Mouse (Mus musculus) liver, embryonic 12.5 days (tissue): ENCODE results near the gene Numbl. TPM values are rescaled to one million over a fixed set of nuclear protein-coding genes. Genes with fewer than 3 reads are reported as not detected.

ENCODE experiments used
- ATAC-seq: fragments of 200-750 bp; cut with Nextera tagmentation; 2 replicates; pipeline ENCODE4 v1.8.0; 2017; ENCODE audit warnings: moderate number of reproducible peaks, mild to moderate bottlenecking, moderate library complexity
- H3K27ac ChIP-seq: fragments of 300-500 bp; sonication (generic); 2 replicates; pipeline ENCODE4 v1.5.1; 2016; ENCODE audit warnings: mild to moderate bottlenecking
- H3K27me3 ChIP-seq: fragments of 300-500 bp; sonication (generic); replicated peaks from 2 replicates; pipeline ENCODE4 v1.6.1; 2016; ENCODE audit warnings: mild to moderate bottlenecking, moderate library complexity
- H3K36me3 ChIP-seq: fragments of 300-500 bp; sonication (generic); 2 replicates; pipeline ENCODE4 v1.6.1; 2016; ENCODE audit warnings: mild to moderate bottlenecking, moderate library complexity
- H3K4me1 ChIP-seq: fragments of 300-500 bp; sonication (generic); 2 replicates; pipeline ENCODE4 v1.6.1; 2016
- H3K4me2 ChIP-seq: fragments of 300-500 bp; sonication (generic); 2 replicates; pipeline ENCODE4 v1.6.1; 2016; ENCODE audit warnings: mild to moderate bottlenecking, moderate library complexity
- H3K4me3 ChIP-seq: fragments of 300-500 bp; sonication (generic); 2 replicates; pipeline ENCODE4 v1.5.1; 2016; ENCODE audit warnings: mild to moderate bottlenecking, moderate library complexity
- H3K9ac ChIP-seq: fragments of 300-500 bp; sonication (generic); 2 replicates; pipeline ENCODE4 v1.6.1; 2016; ENCODE audit warnings: mild to moderate bottlenecking, moderate library complexity
- H3K9me3 ChIP-seq: fragments of 300-500 bp; sonication (generic); replicated peaks from 2 replicates; pipeline ENCODE4 v1.6.1; 2016; ENCODE audit warnings: mild to moderate bottlenecking, moderate library complexity
- WGBS: fragments of 180-500 bp; shearing (Covaris S2); methylation state at CpG from one replicate; pipeline ENCODE4 v1.1.7; 2016; ENCODE audit not compliant: insufficient replicate concordance; 5-methylcytosine and 5-hydroxymethylcytosine counted together
- polyA plus RNA-seq: library from polyadenylated mRNA; unstranded; fragments of >200 nt; fragmentation: Nextera tagmentation; extraction: Ambion mirVana; gene quantifications from 2 replicates; pipeline ENCODE4 v1.2.1, GENCODE M21; 2016

Numbl gene
- polyA plus RNA-seq, 1 experiment from 2014 or later: 3.9 TPM

GRCm38 (mm10) chr7:27311651-27312284 lies 53.5 kb downstream of the Numbl start:
- WGBS: 68% methylated on average over 12 of the region's 12 CpGs
- peaks cover 57% of the 10 kb centered on the region for H3K27me3 ChIP-seq

GRCm38 (mm10) chr7:27314393-27314792 lies 56.2 kb downstream of the Numbl start:
- H3K27ac ChIP-seq: no peak overlapping the region
- peaks cover 14% of the 10 kb centered on the region; the same call in 1 of the 2 replicates for H3K9me3 ChIP-seq
- H3K9ac ChIP-seq: no peak overlapping the region
- ATAC-seq: no peak
- peaks cover 6% of the 10 kb centered on the region for H3K4me1 ChIP-seq
- H3K4me3 ChIP-seq: no peak overlapping the region
- peaks cover 42% of the 10 kb centered on the region for H3K27me3 ChIP-seq
- 82% methylated on average over 3 of the region's 3 CpGs for WGBS
- H3K36me3 ChIP-seq: peaks cover 3% of the 10 kb centered on the region; the same call in 1 of the 2 replicates
- H3K4me2 ChIP-seq: no peak overlapping the region

More at GRCm38 (mm10) chr7:27311651-27312284, 53.5 kb downstream of the Numbl start:
- peaks cover 3% of the 10 kb centered on the region; the same call in 1 of the 2 replicates for H3K36me3 ChIP-seq
- no peak overlapping the region for H3K9ac ChIP-seq
- H3K4me2 ChIP-seq: no peak overlapping the region
- H3K4me1 ChIP-seq: peaks cover 13% of the 10 kb centered on the region
- peaks cover 14% of the 10 kb centered on the region; the same call in 1 of the 2 replicates for H3K9me3 ChIP-seq
- no peak overlapping the region for H3K4me3 ChIP-seq
- no peak for ATAC-seq
- H3K27ac ChIP-seq: no peak overlapping the region

- H3K9me3 ChIP-seq: peaks cover 14% of the 10 kb centered on the region; the same call in 1 of the 2 replicates
- H3K4me2 ChIP-seq: no peak overlapping the region
- no peak overlapping the region for H3K4me3 ChIP-seq
- peaks cover 3% of the 10 kb centered on the region; the same call in 1 of the 2 replicates for H3K36me3 ChIP-seq
- no peaks in the 10 kb centered on the region for H3K4me1 ChIP-seq
- 48% methylated on average over 7 of the region's 7 CpGs for WGBS
- no peak overlapping the region for H3K27ac ChIP-seq
- H3K27me3 ChIP-seq: peaks cover 35% of the 10 kb centered on the region
- no peak overlapping the region for H3K9ac ChIP-seq
- ATAC-seq: no peak
Observed at GRCm38 (mm10) chr7:27315958-27316357, 57.7 kb downstream of the Numbl start.

- ATAC-seq: no peak
- peaks cover 49% of the 10 kb centered on the region for H3K27me3 ChIP-seq
- H3K4me1 ChIP-seq: no peaks in the 10 kb centered on the region
- H3K4me2 ChIP-seq: no peak overlapping the region
- peaks cover 2% of the 10 kb centered on the region; the same call in 1 of the 2 replicates for H3K9me3 ChIP-seq
- H3K9ac ChIP-seq: no peak overlapping the region
- no peak overlapping the region for H3K4me3 ChIP-seq
- no peak overlapping the region for H3K27ac ChIP-seq
- WGBS: 79% methylated on average over 22 of the region's 22 CpGs
- peaks cover 1% of the 10 kb centered on the region; the same call in 1 of the 2 replicates for H3K36me3 ChIP-seq
Observed at GRCm38 (mm10) chr7:27319411-27319810, 61.2 kb downstream of the Numbl start.

GRCm38 (mm10) chr7:27322291-27322690 lies 64.1 kb downstream of the Numbl start:
- H3K27me3 ChIP-seq: peaks cover 78% of the 10 kb centered on the region

GRCm38 (mm10) chr7:27323001-27323400 lies 64.8 kb downstream of the Numbl start:
- WGBS: 77% methylated on average over 5 of the region's 5 CpGs
- no peak overlapping the region for H3K4me3 ChIP-seq

More at GRCm38 (mm10) chr7:27322291-27322690, 64.1 kb downstream of the Numbl start:
- no peak for ATAC-seq
- Histone ChIP-seq H3K9me3 (no peaks in the 10 kb centered on the region), H3K4me3 (no peak overlapping the region), H3K9ac (no peak overlapping the region), H3K27ac (no peak overlapping the region), H3K36me3 (no peaks in the 10 kb centered on the region), H3K4me1 (0 out of 2 replicates have a peak, but pooled peaks cover 5% of the 10 kb centered on the region), H3K4me2 (no peak overlapping the region)
- WGBS: 14% methylated on average over 13 of the region's 13 CpGs

GRCm38 (mm10) chr7:27324161-27324560 lies 65.9 kb downstream of the Numbl start:
- Histone ChIP-seq H3K4me1 (peaks cover 6% of the 10 kb centered on the region; the same call in 1 of the 2 replicates), H3K9me3 (no peaks in the 10 kb centered on the region), H3K27me3 (peaks cover 91% of the 10 kb centered on the region), H3K9ac (no peak overlapping the region), H3K36me3 (no peaks in the 10 kb centered on the region), H3K4me2 (no peak overlapping the region), H3K27ac (no peak overlapping the region), H3K4me3 (no peak overlapping the region)
- 79% methylated on average over 11 of the region's 11 CpGs for WGBS
- ATAC-seq: no peak

More at GRCm38 (mm10) chr7:27323001-27323400, 64.8 kb downstream of the Numbl start:
- H3K36me3 ChIP-seq: no peaks in the 10 kb centered on the region
- peaks cover 82% of the 10 kb centered on the region for H3K27me3 ChIP-seq
- ATAC-seq: no peak
- 0 out of 2 replicates have a peak, but pooled peaks cover 5% of the 10 kb centered on the region for H3K4me1 ChIP-seq
- H3K9me3 ChIP-seq: no peaks in the 10 kb centered on the region
- no peak overlapping the region for H3K9ac ChIP-seq
- H3K4me2 ChIP-seq: no peak overlapping the region
- no peak overlapping the region for H3K27ac ChIP-seq

GRCm38 (mm10) chr7:27324928-27325327 lies 66.7 kb downstream of the Numbl start:
- Histone ChIP-seq H3K27ac (no peak overlapping the region), H3K4me1 (peaks cover 14% of the 10 kb centered on the region), H3K27me3 (peaks cover 93% of the 10 kb centered on the region), H3K9ac (no peak overlapping the region), H3K9me3 (no peaks in the 10 kb centered on the region), H3K4me3 (no peak overlapping the region), H3K36me3 (no peaks in the 10 kb centered on the region), H3K4me2 (no peak overlapping the region)
- no peak for ATAC-seq
- 48% methylated on average over 18 of the region's 20 CpGs for WGBS

- H3K9me3 ChIP-seq: no peaks in the 10 kb centered on the region
- peaks cover 99% of the 10 kb centered on the region for H3K27me3 ChIP-seq
- peaks cover 22% of the 10 kb centered on the region for H3K4me1 ChIP-seq
- peak overlapping the region; percentile 34 for H3K4me2 ChIP-seq
- H3K36me3 ChIP-seq: no peaks in the 10 kb centered on the region
- WGBS: under 1% methylated on average over 24 of the region's 24 CpGs
- H3K4me3 ChIP-seq: peak overlapping the region; percentile 18; the same call in 1 of the 2 replicates
- peak overlapping the region; percentile 32; the same call in 1 of the 2 replicates for H3K9ac ChIP-seq
- ATAC-seq: no peak
- no peak overlapping the region for H3K27ac ChIP-seq
Observed at GRCm38 (mm10) chr7:27325697-27326096, 67.5 kb downstream of the Numbl start.

GRCm38 (mm10) chr7:27326101-27326880 lies 68.1 kb downstream of the Numbl start:
- Histone ChIP-seq H3K4me3 (peak overlapping the region; percentile 18; the same call in 1 of the 2 replicates), H3K36me3 (no peaks in the 10 kb centered on the region), H3K27me3 (peaks cover 99% of the 10 kb centered on the region), H3K27ac (no peak overlapping the region), H3K9ac (no peak overlapping the region), H3K4me2 (peak overlapping the region; percentile 34), H3K9me3 (no peaks in the 10 kb centered on the region), H3K4me1 (peaks cover 28% of the 10 kb centered on the region)
- 31% methylated on average over 34 of the region's 34 CpGs for WGBS
- ATAC-seq: no peak

GRCm38 (mm10) chr7:27327500-27327899 lies 69.3 kb downstream of the Numbl start:
- H3K4me3 ChIP-seq: no peak overlapping the region
- peaks cover 38% of the 10 kb centered on the region for H3K4me1 ChIP-seq
- 68% methylated on average over 8 of the region's 8 CpGs for WGBS
- H3K9me3 ChIP-seq: no peaks in the 10 kb centered on the region
- no peak overlapping the region for H3K27ac ChIP-seq
- ATAC-seq: no peak
- no peaks in the 10 kb centered on the region for H3K36me3 ChIP-seq
- H3K4me2 ChIP-seq: no peak overlapping the region
- peaks cover 100% of the 10 kb centered on the region for H3K27me3 ChIP-seq
- no peak overlapping the region for H3K9ac ChIP-seq

- H3K9ac ChIP-seq: no peak overlapping the region
- no peak overlapping the region for H3K4me2 ChIP-seq
- no peak overlapping the region for H3K27ac ChIP-seq
- no peaks in the 10 kb centered on the region for H3K36me3 ChIP-seq
- WGBS: 62% methylated on average over 11 of the region's 11 CpGs
- H3K27me3 ChIP-seq: peaks cover 100% of the 10 kb centered on the region
- no peaks in the 10 kb centered on the region for H3K9me3 ChIP-seq
- H3K4me3 ChIP-seq: no peak overlapping the region
- H3K4me1 ChIP-seq: peaks cover 45% of the 10 kb centered on the region
- no peak for ATAC-seq
Observed at GRCm38 (mm10) chr7:27328161-27328560, 69.9 kb downstream of the Numbl start.
